Mouse (Mus musculus) olfactory bulb, adult 2 months (tissue): ENCODE data around the gene Lgi1. TPM values are rescaled to one million over a fixed set of nuclear protein-coding genes. Genes with fewer than 3 reads are reported as not detected.

Experiments
- H3K27ac ChIP-seq: fragments of 200-500 bp; 2 replicates; pipeline ENCODE4 v1.5.1; 2012; ENCODE audit warnings: low read depth, low read length; ENCODE audit not compliant: insufficient read depth
- H3K4me1 ChIP-seq: fragments of 200-500 bp; 2 replicates; pipeline ENCODE4 v1.6.1; 2012; ENCODE audit warnings: low read length; ENCODE audit not compliant: control insufficient read depth, insufficient read depth
- H3K4me3 ChIP-seq: fragments of 200-500 bp; 2 replicates; pipeline ENCODE4 v1.5.1; 2012; ENCODE audit warnings: mild to moderate bottlenecking, low read depth, low read length, moderate library complexity; ENCODE audit not compliant: insufficient read depth
- CTCF ChIP-seq: fragments of 200-500 bp; IDR thresholded peaks from 2 replicates; pipeline ENCODE4 v1.5.1; 2012; ENCODE audit warnings: low read depth, mild to moderate bottlenecking, low read length, moderate library complexity; ENCODE audit not compliant: insufficient read depth
- POLR2A ChIP-seq: fragments of 200-500 bp; IDR thresholded peaks from 2 replicates; pipeline ENCODE4 v1.6.1; 2012; ENCODE audit warnings: mild to moderate bottlenecking, low read depth, low read length, moderate library complexity; ENCODE audit not compliant: insufficient read depth
- WGBS: fragments of 180-500 bp; shearing (Covaris S2); methylation state at CpG from one replicate; pipeline ENCODE4 v1.1.7; 2018; 5-methylcytosine and 5-hydroxymethylcytosine counted together
- polyA plus RNA-seq: library from polyadenylated mRNA; stranded (reverse); fragments of >200 nt; gene quantifications from 2 replicates; pipeline ENCODE4 v1.2.4, GENCODE M21; 2012; ENCODE audit warnings: low replicate concordance; ENCODE audit not compliant: missing spikeins, insufficient read depth, insufficient read length

Gene Lgi1
- polyA plus RNA-seq, 1 experiment = not detected

DNA sequence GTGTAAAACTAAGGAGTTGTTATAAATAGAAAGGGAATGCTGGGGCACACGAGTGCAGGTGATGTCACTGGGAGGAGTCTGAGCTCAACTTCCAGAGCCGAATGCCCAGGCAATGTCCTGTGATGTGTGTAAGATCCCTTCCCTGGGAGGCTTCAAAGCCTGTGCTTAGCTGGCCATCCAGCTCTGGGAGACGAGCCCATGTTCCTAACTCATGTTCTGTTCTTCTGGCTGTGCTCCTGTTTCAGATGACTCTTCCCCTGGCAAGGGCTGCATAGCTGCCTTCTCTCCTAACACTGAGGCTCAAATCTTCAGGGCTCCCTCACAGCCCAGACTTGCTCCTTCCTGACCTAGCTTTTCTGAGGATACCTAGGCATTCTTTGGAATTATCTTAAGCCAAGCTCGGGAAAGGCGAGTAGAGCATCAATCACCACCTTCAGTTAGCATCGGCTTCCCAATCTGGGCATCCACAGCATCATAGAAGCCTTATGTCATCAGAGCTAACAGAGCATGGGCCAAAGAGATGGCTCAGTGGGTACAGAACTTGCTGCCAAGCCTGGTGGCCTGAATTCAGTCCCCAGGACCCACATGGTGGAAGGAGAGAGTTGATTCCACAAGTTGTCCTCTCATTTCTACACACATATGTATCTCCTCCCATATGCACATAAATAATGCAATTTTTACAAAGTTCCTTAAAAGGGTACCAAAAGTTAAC, 52.4 kb downstream of the Lgi1 start:
- Histone ChIP-seq H3K27ac (no peak overlapping the region), H3K4me1 (no peaks in the 10 kb centered on the region), H3K4me3 (no peak overlapping the region)
- 82% methylated on average over 6 of the region's 6 CpGs for WGBS
- TF ChIP-seq POLR2A (no peak), CTCF (no peak)

DNA sequence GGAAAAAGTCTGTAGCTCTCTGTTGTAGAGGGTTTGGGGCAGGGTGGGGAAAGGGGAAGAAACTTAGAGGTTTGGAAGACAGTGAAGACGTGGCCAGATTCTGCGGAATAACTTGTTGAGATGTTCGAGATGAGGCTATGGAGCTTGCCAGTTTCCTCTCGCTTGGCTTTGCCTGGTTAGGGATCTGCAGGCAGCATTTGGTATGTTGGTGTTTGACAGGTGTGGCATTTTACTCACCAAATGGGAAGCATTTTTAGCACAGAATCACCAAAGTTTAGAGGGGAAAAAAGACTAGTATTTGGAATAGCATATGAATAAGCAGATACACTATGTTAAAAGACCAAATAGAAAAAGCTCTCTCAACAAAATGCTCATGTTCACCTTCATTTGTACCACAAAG, 54.0 kb downstream of the Lgi1 start:
- H3K27ac ChIP-seq = no peak overlapping the region
- H3K4me1 ChIP-seq = no peaks in the 10 kb centered on the region
- no peak overlapping the region for H3K4me3 ChIP-seq
- 97% methylated on average over 4 of the region's 4 CpGs for WGBS
- TF ChIP-seq CTCF = no peak
- TF ChIP-seq POLR2A = no peak

DNA sequence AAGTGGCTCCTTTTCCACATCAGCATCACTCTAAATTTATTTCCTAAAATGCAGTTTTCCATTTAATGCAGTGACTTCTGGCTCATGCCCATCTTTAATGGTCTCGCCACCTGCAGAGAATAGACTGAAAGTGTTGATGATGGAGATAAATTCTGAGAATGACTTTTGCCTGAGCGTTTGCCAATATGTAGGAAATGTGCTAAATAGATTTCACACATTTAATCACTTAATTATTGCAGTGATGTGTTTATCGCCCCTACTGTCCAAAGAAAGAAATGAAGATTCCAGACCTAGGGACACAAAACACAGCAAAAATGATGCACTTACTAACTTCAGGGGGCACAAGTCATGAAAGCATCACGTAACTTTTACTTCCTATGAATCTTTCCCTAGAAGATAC, 54.8 kb downstream of the Lgi1 start:
- peaks cover under 1% of the 10 kb centered on the region; the same call in 1 of the 2 replicates for H3K4me1 ChIP-seq
- WGBS = 79% methylated on average over 4 of the region's 4 CpGs
- no peak overlapping the region for H3K4me3 ChIP-seq
- TF ChIP-seq POLR2A (no peak), CTCF (no peak)
- H3K27ac ChIP-seq = no peak overlapping the region

GRCm38 (mm10) chr19:38320651-38321188, 56.4 kb downstream of the Lgi1 start:
- TF ChIP-seq POLR2A (no peak), CTCF (no peak)
- H3K4me3 ChIP-seq = no peak overlapping the region
- 63% methylated on average over 5 of the region's 5 CpGs for WGBS
- H3K4me1 ChIP-seq = peaks cover 2% of the 10 kb centered on the region; the same call in 1 of the 2 replicates
- no peak overlapping the region for H3K27ac ChIP-seq

DNA sequence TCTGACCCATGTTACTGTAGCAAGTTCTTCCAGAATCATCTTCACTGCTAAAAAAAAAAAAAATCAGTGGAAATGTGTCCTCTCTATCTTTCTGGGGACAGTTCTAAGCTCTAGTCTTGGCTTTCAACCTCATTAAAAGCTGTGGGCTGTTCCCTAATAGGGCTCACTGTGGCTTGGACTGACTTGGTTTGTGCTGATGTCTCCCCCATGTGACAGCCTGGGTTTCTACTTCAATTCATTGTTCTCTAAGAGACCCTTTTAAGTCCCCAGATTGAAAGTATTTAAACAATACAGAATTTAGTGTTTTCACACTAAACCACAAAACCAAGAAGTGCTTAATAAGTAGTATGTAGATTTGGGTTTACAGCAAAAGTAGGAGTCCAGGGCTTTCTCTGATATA, 59.4 kb downstream of the Lgi1 start:
- Histone ChIP-seq H3K27ac (no peak overlapping the region), H3K4me1 (peaks cover 2% of the 10 kb centered on the region; the same call in 1 of the 2 replicates), H3K4me3 (no peak overlapping the region)
- TF ChIP-seq CTCF (no peak), POLR2A (no peak)

DNA sequence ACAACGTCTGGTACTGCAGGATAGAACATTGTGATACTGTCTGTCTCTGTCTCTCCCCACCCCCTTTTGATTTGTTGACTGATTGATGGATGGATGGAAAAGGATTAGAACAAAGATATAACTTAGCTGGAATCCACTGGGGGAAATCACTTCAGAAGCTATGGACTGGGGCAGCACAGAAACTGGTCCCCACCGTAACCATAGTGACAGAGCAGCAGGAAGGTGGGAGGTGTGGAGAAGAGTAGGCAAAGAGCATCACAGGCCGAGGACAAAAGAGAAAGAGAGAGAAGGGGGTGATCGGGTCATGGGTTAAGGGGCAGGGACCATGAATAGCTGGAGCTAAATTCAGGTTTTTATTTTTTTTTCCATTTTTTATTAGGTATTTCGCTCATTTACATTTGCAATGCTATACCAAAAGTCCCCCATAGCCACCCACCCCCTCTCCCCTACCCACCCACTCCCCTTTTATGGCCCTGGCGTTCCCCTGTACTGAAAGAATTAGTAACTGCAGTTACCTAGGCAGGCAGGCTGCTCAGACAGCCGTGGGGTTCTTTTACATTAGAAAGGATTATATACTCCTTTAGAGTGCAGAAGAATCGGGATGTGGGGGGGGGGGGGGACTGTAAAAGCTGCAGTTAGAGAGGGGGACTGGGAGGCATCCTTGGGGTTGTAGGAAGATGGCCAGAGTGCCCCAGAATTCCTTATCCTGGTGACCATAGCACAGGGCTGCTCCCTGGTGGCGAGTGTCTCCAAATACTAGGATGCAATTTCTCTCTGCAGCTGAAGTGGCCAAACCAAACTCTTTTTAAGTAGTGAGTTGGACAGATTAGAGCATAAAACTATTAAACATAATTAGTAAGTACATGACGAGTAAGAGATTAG, 60.1 kb downstream of the Lgi1 start:
- TF ChIP-seq POLR2A = no peak
- Histone ChIP-seq H3K27ac (no peak overlapping the region), H3K4me3 (no peak overlapping the region), H3K4me1 (peaks cover 2% of the 10 kb centered on the region; the same call in 1 of the 2 replicates)
- 21% methylated on average over 10 of the region's 10 CpGs for WGBS

- Histone ChIP-seq H3K4me3 (no peak overlapping the region), H3K27ac (no peak overlapping the region), H3K4me1 (peaks cover 2% of the 10 kb centered on the region; the same call in 1 of the 2 replicates)
- 52% methylated on average over 4 of the region's 4 CpGs for WGBS
- TF ChIP-seq POLR2A (no peak), CTCF (no peak)
Measured at GRCm38 (mm10) chr19:38325029-38325398, 60.7 kb downstream of the Lgi1 start.

DNA sequence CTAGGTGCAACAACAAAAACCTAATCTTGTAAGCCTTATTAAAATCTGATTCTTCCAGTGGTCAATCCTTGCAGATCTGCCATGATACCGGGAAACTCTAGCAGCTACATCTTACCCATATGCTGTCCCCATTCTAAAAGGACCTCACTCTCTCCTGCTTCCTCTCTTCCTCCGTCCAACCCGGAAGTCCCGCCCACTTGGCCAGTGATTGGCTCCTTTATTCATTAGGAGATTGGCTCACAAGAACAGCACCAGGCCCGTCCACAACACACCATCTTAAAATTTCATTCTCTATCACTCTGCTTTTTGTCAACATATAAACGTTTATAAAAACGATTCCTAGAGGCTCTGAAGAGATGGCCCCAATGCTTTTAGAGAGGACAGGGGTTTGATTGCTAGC, 61.5 kb downstream of the Lgi1 start:
- TF ChIP-seq POLR2A = no peak
- TF ChIP-seq CTCF = no peak
- WGBS = 90% methylated on average over 7 of the region's 7 CpGs

DNA sequence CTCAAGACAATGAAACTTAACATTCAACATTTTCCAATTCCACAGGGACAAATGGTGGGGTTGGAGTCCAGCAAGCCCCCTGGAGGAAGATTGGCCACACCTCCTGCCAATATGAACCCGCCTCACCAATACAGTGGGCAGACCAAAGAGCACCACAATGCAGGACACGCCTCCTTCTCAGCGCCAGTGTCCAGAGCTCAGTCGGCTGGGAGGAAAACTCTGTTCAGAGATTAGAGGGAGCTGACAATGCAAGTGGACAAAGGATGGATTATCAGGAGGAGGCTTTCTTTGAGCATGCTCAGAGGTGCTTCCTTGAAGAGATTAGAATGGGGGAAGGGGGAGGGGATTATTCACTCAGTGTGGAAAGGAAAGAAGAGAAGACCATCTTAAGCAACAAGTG, 62.7 kb downstream of the Lgi1 start:
- H3K27ac ChIP-seq = no peak overlapping the region
- TF ChIP-seq CTCF = no peak
- no peak for TF ChIP-seq POLR2A
- 21% methylated on average over 4 of the region's 4 CpGs for WGBS
- no peak overlapping the region for H3K4me3 ChIP-seq
- peaks cover 2% of the 10 kb centered on the region; the same call in 1 of the 2 replicates for H3K4me1 ChIP-seq

More for the DNA sequence above, 61.5 kb downstream of the Lgi1 start:
- Histone ChIP-seq H3K27ac (no peak overlapping the region), H3K4me3 (no peak overlapping the region), H3K4me1 (peaks cover 2% of the 10 kb centered on the region; the same call in 1 of the 2 replicates)
